Mouse (Mus musculus): ENCODE results near the gene Dnm2. TPM values are rescaled to one million over a fixed set of nuclear protein-coding genes. Genes with fewer than 3 reads are reported as not detected.

Dnm2 gene
- polyA plus RNA-seq, 1 experiment: 374 TPM

DNA sequence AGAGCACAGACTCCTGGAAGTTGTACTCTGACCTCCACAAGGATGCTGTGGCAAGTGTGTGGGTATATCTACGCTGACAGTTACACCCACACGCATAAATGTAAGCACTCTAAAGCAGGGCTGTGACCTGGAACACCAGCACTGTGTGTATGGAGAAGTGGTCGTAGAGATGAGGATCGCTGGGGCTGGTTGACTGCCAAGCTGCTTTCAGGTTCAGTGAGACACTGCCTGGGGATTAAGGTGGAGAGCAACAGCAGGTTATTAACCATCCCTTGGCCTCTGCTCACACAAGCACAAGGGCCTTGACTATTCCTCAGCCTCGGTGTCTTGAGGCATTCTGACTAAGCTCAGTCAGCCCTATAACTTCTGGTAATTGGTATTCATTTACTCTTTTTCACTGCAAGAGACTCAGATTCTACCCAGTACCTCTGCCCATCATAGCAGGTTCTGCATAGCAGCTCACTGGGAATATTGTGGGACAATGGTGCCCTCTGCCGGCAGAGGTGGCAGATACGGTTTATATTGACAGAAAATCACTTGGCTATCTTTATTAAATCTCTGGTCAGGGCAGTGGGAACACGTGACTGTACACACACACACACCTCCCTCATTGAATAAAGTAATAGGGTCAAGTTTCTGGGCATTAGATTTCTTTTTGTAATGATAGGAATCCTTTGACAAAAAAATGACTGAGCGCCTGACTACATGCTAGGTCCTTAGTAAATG is 15.0 kb upstream of the Dnm2 start:
- H3K27ac ChIP-seq (ENCODE audit: control insufficient read depth, insufficient read depth, low read length): no peak overlapping the region
- 31% methylated on average over 9 of the region's 9 CpGs for WGBS
- DNase-seq: peak; percentile 79
- H3K4me3 ChIP-seq (ENCODE audit: control insufficient read depth, insufficient read depth, low read length): no peak overlapping the region
- peaks cover 16% of the 10 kb centered on the region for H3K36me3 ChIP-seq (ENCODE audit: control insufficient read depth, insufficient read depth, low read length)
- TF ChIP-seq POLR2A (IDR thresholded peaks at IDR 0.05; ENCODE audit: control insufficient read depth, extremely low read depth, insufficient read depth, low read length, poor library complexity) (no peak), CTCF (IDR thresholded peaks at IDR 0.05; ENCODE audit: borderline replicate concordance, control insufficient read depth, extremely low read depth, insufficient read depth, low read length, poor library complexity) (no peak)
- H3K27me3 ChIP-seq (ENCODE audit: control insufficient read depth, insufficient read depth, low read length): no peaks in the 10 kb centered on the region
- H3K4me1 ChIP-seq (replicated peaks; ENCODE audit: control insufficient read depth, insufficient read depth, low read length): peaks cover 11% of the 10 kb centered on the region

- H3K27ac ChIP-seq (ENCODE audit: control insufficient read depth, insufficient read depth, low read length): no peak within 1 kb of the TSS
- DNase-seq: peak; percentile 80
- TF ChIP-seq POLR2A (IDR thresholded peaks at IDR 0.05; ENCODE audit: control insufficient read depth, extremely low read depth, insufficient read depth, low read length, poor library complexity): no peak
- no peak for TF ChIP-seq CTCF (IDR thresholded peaks at IDR 0.05; ENCODE audit: borderline replicate concordance, control insufficient read depth, extremely low read depth, insufficient read depth, low read length, poor library complexity)
- H3K27me3 ChIP-seq (ENCODE audit: control insufficient read depth, insufficient read depth, low read length): no peaks in the 10 kb centered on the region
- H3K36me3 ChIP-seq (ENCODE audit: control insufficient read depth, insufficient read depth, low read length): no peaks in the 10 kb centered on the region
- WGBS: 2% methylated on average over 53 of the region's 53 CpGs
- H3K4me3 ChIP-seq (ENCODE audit: control insufficient read depth, insufficient read depth, low read length): peak within 1 kb of the TSS; percentile 72
- peaks cover 11% of the 10 kb centered on the region for H3K4me1 ChIP-seq (replicated peaks; ENCODE audit: control insufficient read depth, insufficient read depth, low read length)
These were observed 12.8 kb upstream of the Dnm2 start, which contains the start of gene Qtrt1 for GRCm38 (mm10) chr9:21411669-21412550. Qtrt1 (plus strand) TSS chr9:21411837.

DNA sequence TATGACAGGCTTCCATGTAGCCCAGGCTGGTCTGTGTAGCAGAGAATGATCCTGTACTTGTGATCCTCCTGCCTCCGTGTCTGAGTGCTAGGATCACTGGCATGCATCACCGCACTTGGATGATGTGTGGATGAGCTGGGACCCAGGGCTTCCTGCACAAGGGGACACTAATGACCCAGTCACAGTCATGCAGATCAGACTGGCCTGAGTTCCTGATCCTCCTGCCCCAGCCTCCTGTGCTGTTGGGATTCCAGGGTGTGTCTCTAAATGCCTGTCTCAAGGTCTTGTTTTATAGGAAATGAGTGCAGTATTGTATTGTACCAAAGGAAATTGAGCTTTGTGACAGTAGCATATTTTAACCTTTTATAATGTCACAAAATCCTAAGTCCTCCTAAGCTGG is 6.8 kb upstream of the Dnm2 start:
- no peak for DNase-seq
- Histone ChIP-seq H3K4me3 (ENCODE audit: control insufficient read depth, insufficient read depth, low read length) (no peak overlapping the region), H3K27ac (ENCODE audit: control insufficient read depth, insufficient read depth, low read length) (no peak overlapping the region), H3K4me1 (replicated peaks; ENCODE audit: control insufficient read depth, insufficient read depth, low read length) (peaks cover 34% of the 10 kb centered on the region), H3K36me3 (ENCODE audit: control insufficient read depth, insufficient read depth, low read length) (no peaks in the 10 kb centered on the region), H3K27me3 (ENCODE audit: control insufficient read depth, insufficient read depth, low read length) (no peaks in the 10 kb centered on the region)
- 97% methylated on average over 2 of the region's 2 CpGs for WGBS
- no peak for TF ChIP-seq POLR2A (IDR thresholded peaks at IDR 0.05; ENCODE audit: control insufficient read depth, extremely low read depth, insufficient read depth, low read length, poor library complexity)
- no peak for TF ChIP-seq CTCF (IDR thresholded peaks at IDR 0.05; ENCODE audit: borderline replicate concordance, control insufficient read depth, extremely low read depth, insufficient read depth, low read length, poor library complexity)

GRCm38 (mm10) chr9:21419646-21420045 is 5.1 kb upstream of the Dnm2 start:
- DNase-seq: peak; percentile 34
- H3K27me3 ChIP-seq (ENCODE audit: control insufficient read depth, insufficient read depth, low read length): no peaks in the 10 kb centered on the region
- TF ChIP-seq POLR2A (IDR thresholded peaks at IDR 0.05; ENCODE audit: control insufficient read depth, extremely low read depth, insufficient read depth, low read length, poor library complexity) (no peak), CTCF (IDR thresholded peaks at IDR 0.05; ENCODE audit: borderline replicate concordance, control insufficient read depth, extremely low read depth, insufficient read depth, low read length, poor library complexity) (no peak)
- no peak overlapping the region for H3K4me3 ChIP-seq (ENCODE audit: control insufficient read depth, insufficient read depth, low read length)
- H3K4me1 ChIP-seq (replicated peaks; ENCODE audit: control insufficient read depth, insufficient read depth, low read length): peaks cover 34% of the 10 kb centered on the region
- WGBS: 17% methylated on average over 2 of the region's 2 CpGs
- peak overlapping the region; percentile 32; the same call in 1 of the 2 replicates for H3K27ac ChIP-seq (ENCODE audit: control insufficient read depth, insufficient read depth, low read length)
- no peaks in the 10 kb centered on the region for H3K36me3 ChIP-seq (ENCODE audit: control insufficient read depth, insufficient read depth, low read length)

DNA sequence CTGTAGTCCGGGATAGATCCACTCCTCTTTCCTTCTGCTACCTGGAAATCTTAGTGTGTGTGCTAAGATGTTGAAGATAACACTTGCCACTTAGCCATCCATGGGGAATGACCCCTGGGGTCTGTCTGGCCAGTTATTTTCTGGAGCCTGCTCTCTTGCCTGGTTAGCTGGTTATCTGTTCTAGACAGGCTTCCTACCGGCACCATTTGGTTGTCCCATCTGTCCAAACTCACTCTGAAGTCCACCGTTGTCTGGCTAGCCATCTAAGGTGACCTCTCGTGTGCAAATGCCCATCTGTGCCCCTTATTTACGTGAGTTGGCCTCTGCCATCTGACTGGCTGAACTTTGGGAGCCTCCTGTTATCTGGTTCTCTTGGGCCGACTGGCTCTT is 843 bp downstream of the Dnm2 start:
- 2% methylated on average over 6 of the region's 6 CpGs for WGBS

DNA sequence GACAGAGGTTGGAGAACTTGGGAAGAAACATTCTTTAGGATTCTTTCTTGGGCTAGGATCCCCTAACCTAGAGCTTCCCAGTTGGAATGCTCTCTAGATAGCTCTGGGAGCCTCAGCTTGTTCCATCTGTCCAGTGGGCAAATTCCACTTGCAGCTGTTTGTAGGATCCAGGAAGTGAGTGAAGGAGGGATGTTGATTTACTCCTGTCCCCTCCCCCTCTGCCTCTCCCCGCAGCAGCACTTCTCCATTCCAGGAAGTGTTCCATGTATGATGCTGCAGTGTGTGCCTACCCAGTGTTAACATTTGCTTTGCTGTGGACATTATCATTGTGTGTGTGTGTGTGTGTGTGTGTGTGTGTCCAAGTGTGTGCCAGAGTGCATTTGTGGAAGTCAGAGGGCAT is 1.3 kb downstream of the Dnm2 start:
- no peaks in the 10 kb centered on the region for H3K36me3 ChIP-seq (ENCODE audit: control insufficient read depth, insufficient read depth, low read length)
- H3K27ac ChIP-seq (ENCODE audit: control insufficient read depth, insufficient read depth, low read length): no peak overlapping the region; the same call in 1 of the 2 replicates
- H3K4me1 ChIP-seq (replicated peaks; ENCODE audit: control insufficient read depth, insufficient read depth, low read length): peaks cover 42% of the 10 kb centered on the region
- H3K27me3 ChIP-seq (ENCODE audit: control insufficient read depth, insufficient read depth, low read length): no peaks in the 10 kb centered on the region
- WGBS: 0% methylated on average over 1 of the region's 1 CpGs
- TF ChIP-seq POLR2A (IDR thresholded peaks at IDR 0.05; ENCODE audit: control insufficient read depth, extremely low read depth, insufficient read depth, low read length, poor library complexity) (no peak), CTCF (IDR thresholded peaks at IDR 0.05; ENCODE audit: borderline replicate concordance, control insufficient read depth, extremely low read depth, insufficient read depth, low read length, poor library complexity) (no peak)
- peak overlapping the region; percentile 72 for H3K4me3 ChIP-seq (ENCODE audit: control insufficient read depth, insufficient read depth, low read length)
- DNase-seq: peak; percentile 29

More for the DNA sequence above, 843 bp downstream of the Dnm2 start:
- peak overlapping the region; percentile 72 for H3K4me3 ChIP-seq (ENCODE audit: control insufficient read depth, insufficient read depth, low read length)
- H3K4me1 ChIP-seq (replicated peaks; ENCODE audit: control insufficient read depth, insufficient read depth, low read length): peaks cover 42% of the 10 kb centered on the region
- DNase-seq: no peak
- no peaks in the 10 kb centered on the region for H3K27me3 ChIP-seq (ENCODE audit: control insufficient read depth, insufficient read depth, low read length)
- H3K36me3 ChIP-seq (ENCODE audit: control insufficient read depth, insufficient read depth, low read length): no peaks in the 10 kb centered on the region
- no peak overlapping the region; the same call in 1 of the 2 replicates for H3K27ac ChIP-seq (ENCODE audit: control insufficient read depth, insufficient read depth, low read length)
- TF ChIP-seq CTCF (IDR thresholded peaks at IDR 0.05; ENCODE audit: borderline replicate concordance, control insufficient read depth, extremely low read depth, insufficient read depth, low read length, poor library complexity): no peak
- no peak for TF ChIP-seq POLR2A (IDR thresholded peaks at IDR 0.05; ENCODE audit: control insufficient read depth, extremely low read depth, insufficient read depth, low read length, poor library complexity)
